Mouse (Mus musculus): ENCODE data around the gene Gm49450. TPM values are rescaled to one million over a fixed set of nuclear protein-coding genes. Genes with fewer than 3 reads are reported as not detected.

Gene Gm49450
- polyA plus RNA-seq, 1 experiment from 2014 or later = not detected

GRCm38 (mm10) chr15:98893940-98894745, 59.2 kb downstream of the Gm49450 start, which contains the start of gene Rhebl1:
Rhebl1 (minus strand) TSS chr15:98894540.
- DNase-seq (ENCODE audit: low spot score) = no peak

GRCm38 (mm10) chr15:98893036-98893435, 60.3 kb downstream of the Gm49450 start:
- DNase-seq (ENCODE audit: low spot score) = no peak

DNA sequence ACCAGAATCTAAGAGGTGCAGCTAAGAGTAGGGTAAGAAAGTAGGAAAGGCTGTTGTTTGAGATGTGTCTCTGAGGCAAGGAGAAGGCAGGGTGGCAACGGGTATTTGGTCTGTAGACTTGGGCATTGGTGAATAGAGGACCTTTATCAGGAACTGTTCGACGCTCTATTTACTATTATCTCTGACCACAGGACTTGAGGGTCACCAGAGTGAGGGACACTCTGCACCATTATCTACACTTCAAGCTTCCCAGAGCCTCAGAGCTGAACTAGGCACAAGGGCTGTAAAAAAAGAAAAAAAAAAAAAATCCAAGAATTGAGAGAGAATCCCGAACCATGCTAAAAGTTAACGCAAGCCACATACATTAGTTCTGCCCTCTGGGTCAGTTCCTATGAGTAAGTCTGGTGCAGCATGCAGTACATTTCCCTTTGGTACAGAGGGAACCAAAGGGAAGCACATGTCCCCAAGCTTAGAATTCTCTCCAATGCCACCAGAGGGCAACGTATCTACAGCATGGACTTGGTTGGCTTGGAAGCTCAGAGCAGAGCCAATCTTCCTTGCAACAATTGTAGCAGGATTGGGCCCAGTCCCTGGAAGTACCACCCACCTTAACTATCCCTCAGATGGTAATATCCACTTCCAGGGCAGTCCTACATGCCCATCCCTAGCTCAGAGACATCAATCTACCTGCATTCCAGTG, 61.3 kb downstream of the Gm49450 start:
- peak; percentile 75 for DNase-seq (ENCODE audit: low spot score)

GRCm38 (mm10) chr15:98891198-98891742, 62.1 kb downstream of the Gm49450 start:
- DNase-seq (ENCODE audit: low spot score) = no peak

GRCm38 (mm10) chr15:98887526-98887925, 65.8 kb downstream of the Gm49450 start:
- no peak for DNase-seq (ENCODE audit: low spot score)

DNA sequence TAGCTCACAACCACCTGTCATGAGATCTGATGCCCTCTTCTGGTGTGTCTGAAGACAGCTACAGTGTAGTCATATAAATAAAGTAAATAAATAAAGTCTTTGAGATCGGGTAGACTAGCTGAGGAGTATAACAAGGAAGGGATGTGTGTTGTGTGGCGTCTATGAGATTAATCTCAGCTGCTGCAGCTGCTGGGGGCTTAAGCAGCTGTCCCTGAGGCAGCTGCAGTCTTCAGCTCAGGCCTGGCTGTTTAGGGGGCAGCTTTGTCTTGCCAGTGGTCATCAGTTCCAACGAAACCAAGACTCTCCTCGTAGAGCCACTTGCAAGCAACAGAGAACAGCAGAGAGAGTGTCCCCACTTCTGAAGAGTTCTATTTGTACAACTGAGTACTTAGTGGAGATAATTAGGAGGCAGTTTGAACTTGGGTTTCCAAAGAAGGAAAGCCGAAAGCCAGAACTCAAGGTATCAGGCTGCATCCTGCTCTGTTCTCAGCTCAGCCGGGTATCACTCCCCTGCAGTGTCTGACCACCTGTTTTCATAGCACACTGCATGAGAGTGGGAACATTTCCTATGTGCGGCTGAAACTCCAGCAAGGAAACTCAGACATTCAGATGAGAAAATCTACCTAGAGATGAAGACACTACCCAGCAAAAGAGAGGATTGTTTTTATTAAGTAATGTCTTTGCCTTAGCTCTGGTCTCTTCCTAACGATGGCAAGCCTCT, 66.5 kb downstream of the Gm49450 start:
- DNase-seq (ENCODE audit: low spot score) = no peak

GRCm38 (mm10) chr15:98884106-98884505, 69.2 kb downstream of the Gm49450 start:
- DNase-seq (ENCODE audit: low spot score) = no peak

GRCm38 (mm10) chr15:98883661-98884060, 69.7 kb downstream of the Gm49450 start:
- no peak for DNase-seq (ENCODE audit: low spot score)

Other genes starting within 250 kb of the Gm49450 start
- gene Ccdc65, start 245.3 kb downstream of the Gm49450 start, polyA plus RNA-seq (2015; fragmentation: Nextera tagmentation; extraction: Ambion mirVana) = 0.09 and 0.40 TPM in 2 replicates
- gene Fkbp11, start 225.4 kb downstream of the Gm49450 start, polyA plus RNA-seq (2015; fragmentation: Nextera tagmentation; extraction: Ambion mirVana) = 4.6 and 6.4 TPM in 2 replicates
- 36.5 and 42.2 TPM in 2 replicates for gene Arf3, start 190.3 kb downstream of the Gm49450 start, polyA plus RNA-seq (2015; fragmentation: Nextera tagmentation; extraction: Ambion mirVana)
- gene Wnt10b, start 175.4 kb downstream of the Gm49450 start, polyA plus RNA-seq (2015; fragmentation: Nextera tagmentation; extraction: Ambion mirVana) = 0.85 TPM in 2 replicates
- 0.08 TPM in 1 of 2 replicates, not detected in the other for gene Wnt1, start 163.7 kb downstream of the Gm49450 start, polyA plus RNA-seq (2015; fragmentation: Nextera tagmentation; extraction: Ambion mirVana)
- gene Ddn, start 144.1 kb downstream of the Gm49450 start, polyA plus RNA-seq (2015; fragmentation: Nextera tagmentation; extraction: Ambion mirVana) = 0.10 and 0.13 TPM in 2 replicates
- 103 and 107 TPM in 2 replicates for gene Prkag1, start 122.0 kb downstream of the Gm49450 start, polyA plus RNA-seq (2015; fragmentation: Nextera tagmentation; extraction: Ambion mirVana)
- gene Kmt2d, start 82.3 kb downstream of the Gm49450 start, polyA plus RNA-seq (2015; fragmentation: Nextera tagmentation; extraction: Ambion mirVana) = 9.4 and 15.6 TPM in 2 replicates
- gene Rhebl1, start 59.0 kb downstream of the Gm49450 start, polyA plus RNA-seq (2015; fragmentation: Nextera tagmentation; extraction: Ambion mirVana) = 10.3 and 10.8 TPM in 2 replicates
- gene Dhh, start 55.0 kb downstream of the Gm49450 start, polyA plus RNA-seq (2015; fragmentation: Nextera tagmentation; extraction: Ambion mirVana) = 0.78 and 0.85 TPM in 2 replicates
- 27.8 and 31.9 TPM in 2 replicates for gene Lmbr1l, start 35.3 kb downstream of the Gm49450 start, polyA plus RNA-seq (2015; fragmentation: Nextera tagmentation; extraction: Ambion mirVana)
- 1,370 and 1,449 TPM in 2 replicates for gene Tuba1b, start 19.0 kb downstream of the Gm49450 start, polyA plus RNA-seq (2015; fragmentation: Nextera tagmentation; extraction: Ambion mirVana)
- 227 and 236 TPM in 2 replicates for gene Tuba1a, start 152 bp upstream of the Gm49450 start, polyA plus RNA-seq (2015; fragmentation: Nextera tagmentation; extraction: Ambion mirVana)
- gene Tuba1c, start 76.3 kb upstream of the Gm49450 start, polyA plus RNA-seq (2015; fragmentation: Nextera tagmentation; extraction: Ambion mirVana) = 153 and 156 TPM in 2 replicates
- 0.99 and 1.1 TPM in 2 replicates for gene Prph, start 101.6 kb upstream of the Gm49450 start, polyA plus RNA-seq (2015; fragmentation: Nextera tagmentation; extraction: Ambion mirVana)
- gene Troap, start 121.0 kb upstream of the Gm49450 start, polyA plus RNA-seq (2015; fragmentation: Nextera tagmentation; extraction: Ambion mirVana) = 21.8 and 25.3 TPM in 2 replicates
- gene C1ql4, start 134.3 kb upstream of the Gm49450 start, polyA plus RNA-seq (2015; fragmentation: Nextera tagmentation; extraction: Ambion mirVana) = 0.18 TPM in 1 of 2 replicates, not detected in the other
- 0.13 and 0.22 TPM in 2 replicates for gene Dnajc22, start 139.6 kb upstream of the Gm49450 start, polyA plus RNA-seq (2015; fragmentation: Nextera tagmentation; extraction: Ambion mirVana)
- gene Spats2, start 172.4 kb upstream of the Gm49450 start, polyA plus RNA-seq (2015; fragmentation: Nextera tagmentation; extraction: Ambion mirVana) = 30.2 and 31.1 TPM in 2 replicates

Data from thymus, postnatal 0 days (tissue).